Mouse (Mus musculus): Measurements from ENCODE around the gene Mrpl23. TPM values are rescaled to one million over a fixed set of nuclear protein-coding genes. Genes with fewer than 3 reads are reported as not detected.

The Mrpl23 gene
- total RNA-seq (2014; rRNA removed) (64.0 and 69.3 TPM in 2 replicates), polyA plus RNA-seq (2015; fragmentation: Nextera tagmentation; extraction: Ambion mirVana) (17.4 and 25.5 TPM in 2 replicates)

DNA sequence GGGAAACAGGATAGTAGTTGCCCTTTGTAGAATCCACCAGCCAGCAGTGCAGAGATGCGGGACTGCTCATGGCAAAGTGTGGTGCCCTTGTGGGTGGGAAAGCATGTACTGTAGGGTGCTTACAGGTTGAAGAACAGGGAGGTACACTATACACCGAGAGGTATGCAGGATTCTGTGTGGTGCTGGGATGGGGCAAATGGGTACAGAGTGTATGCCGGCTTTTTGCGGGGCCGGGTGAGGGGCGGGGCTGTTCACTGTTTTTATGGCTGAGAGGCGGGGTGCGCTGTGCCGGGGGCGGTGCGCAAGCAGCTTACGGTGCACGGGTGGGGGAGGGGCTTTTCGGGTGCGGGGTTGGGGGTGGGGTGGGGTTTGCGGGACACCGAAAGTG lies at the start of gene Mrpl23:
Gene Mrpl23 (plus strand): TSS at position 16 of the 388 bp plus-strand sequence.
- TF ChIP-seq CTCF (IDR thresholded peaks at IDR 0.05; ENCODE audit: low read depth): no peak
- WGBS: 5% methylated on average over 16 of the region's 17 CpGs
- Histone ChIP-seq H3K9ac (replicated peaks; ENCODE audit: low read length) (peak within 1 kb of the TSS; percentile 59), H3K27me3 (ENCODE audit: insufficient read depth, low read length) (no peaks in the 10 kb centered on the region), H3K27ac (peak within 1 kb of the TSS; percentile 75), H3K4me1 (ENCODE audit: insufficient read depth, low read length) (peaks cover 10% of the 10 kb centered on the region), H3K4me3 (ENCODE audit: low read length) (peak within 1 kb of the TSS; percentile 55), H3K4me2 (ENCODE audit: low read depth, low read length) (peak within 1 kb of the TSS; percentile 70), H3K9me3 (ENCODE audit: low read length) (no peaks in the 10 kb centered on the region), H3K36me3 (ENCODE audit: insufficient read depth, low read length) (0 out of 2 replicates have a peak, but pooled peaks cover 3% of the 10 kb centered on the region)
- DNase-seq (ENCODE audit: low spot score): no peak
- peak; percentile 77 for ATAC-seq

DNA sequence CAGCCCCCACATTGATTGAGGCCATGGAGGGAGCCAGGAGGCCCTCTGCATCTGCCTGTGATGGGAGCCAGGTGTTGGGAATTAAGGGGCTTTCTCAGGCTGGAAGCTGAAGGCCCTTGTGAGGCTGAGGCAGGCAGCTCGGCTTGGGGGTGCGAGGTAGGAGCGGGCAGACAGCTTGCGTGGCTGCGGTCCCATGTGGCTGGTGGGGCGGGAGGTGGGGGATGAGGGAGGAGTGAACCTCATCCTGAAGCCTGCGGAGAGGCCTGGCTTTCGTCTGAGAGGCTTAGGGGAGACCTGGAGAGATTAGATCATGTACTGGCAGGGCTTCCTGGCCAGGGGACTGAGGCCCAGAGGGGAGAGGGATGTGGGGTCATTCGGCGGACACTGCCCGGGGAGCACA lies 49.4 kb upstream of the Mrpl23 start:
- ATAC-seq: no peak
- no peaks in the 10 kb centered on the region for H3K27me3 ChIP-seq (ENCODE audit: insufficient read depth, low read length)
- H3K9me3 ChIP-seq (ENCODE audit: low read length): no peaks in the 10 kb centered on the region
- TF ChIP-seq CTCF (IDR thresholded peaks at IDR 0.05; ENCODE audit: low read depth): no peak
- no peak overlapping the region for H3K9ac ChIP-seq (replicated peaks; ENCODE audit: low read length)
- 53% methylated on average over 11 of the region's 11 CpGs for WGBS
- H3K4me2 ChIP-seq (ENCODE audit: low read depth, low read length): no peak overlapping the region
- no peak for DNase-seq (ENCODE audit: low spot score)
- no peaks in the 10 kb centered on the region for H3K36me3 ChIP-seq (ENCODE audit: insufficient read depth, low read length)
- no peak overlapping the region for H3K27ac ChIP-seq
- peaks cover 8% of the 10 kb centered on the region; the same call in 1 of the 2 replicates for H3K4me1 ChIP-seq (ENCODE audit: insufficient read depth, low read length)
- no peak overlapping the region for H3K4me3 ChIP-seq (ENCODE audit: low read length)

DNA sequence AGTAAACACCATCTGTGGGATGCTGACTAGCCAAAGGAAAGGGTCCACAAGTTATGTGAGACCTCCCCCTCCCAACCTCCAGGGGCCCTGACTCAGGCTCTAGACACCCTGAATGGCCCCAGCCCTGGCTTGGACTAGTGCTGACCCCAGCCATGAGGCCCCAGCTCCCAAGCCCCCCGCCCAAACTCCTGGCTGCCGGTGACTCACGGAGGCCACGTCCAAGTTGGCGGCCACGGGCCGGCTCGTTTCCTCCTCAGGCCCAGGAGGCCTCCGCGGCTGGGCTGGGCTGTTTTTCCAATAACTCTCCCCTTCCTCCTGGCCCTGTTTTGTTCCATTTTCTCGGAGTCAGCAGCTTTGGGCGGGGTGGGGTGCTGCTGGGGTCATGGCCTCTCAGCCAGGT lies 47.7 kb upstream of the Mrpl23 start:
- no peak overlapping the region for H3K4me2 ChIP-seq (ENCODE audit: low read depth, low read length)
- no peaks in the 10 kb centered on the region for H3K36me3 ChIP-seq (ENCODE audit: insufficient read depth, low read length)
- DNase-seq (ENCODE audit: low spot score): no peak
- no peaks in the 10 kb centered on the region for H3K9me3 ChIP-seq (ENCODE audit: low read length)
- ATAC-seq: no peak
- no peak for TF ChIP-seq CTCF (IDR thresholded peaks at IDR 0.05; ENCODE audit: low read depth)
- WGBS: 80% methylated on average over 12 of the region's 12 CpGs
- H3K4me3 ChIP-seq (ENCODE audit: low read length): no peak overlapping the region
- no peak overlapping the region for H3K9ac ChIP-seq (replicated peaks; ENCODE audit: low read length)
- no peaks in the 10 kb centered on the region for H3K27me3 ChIP-seq (ENCODE audit: insufficient read depth, low read length)
- no peak overlapping the region for H3K27ac ChIP-seq
- peaks cover 8% of the 10 kb centered on the region; the same call in 1 of the 2 replicates for H3K4me1 ChIP-seq (ENCODE audit: insufficient read depth, low read length)

DNA sequence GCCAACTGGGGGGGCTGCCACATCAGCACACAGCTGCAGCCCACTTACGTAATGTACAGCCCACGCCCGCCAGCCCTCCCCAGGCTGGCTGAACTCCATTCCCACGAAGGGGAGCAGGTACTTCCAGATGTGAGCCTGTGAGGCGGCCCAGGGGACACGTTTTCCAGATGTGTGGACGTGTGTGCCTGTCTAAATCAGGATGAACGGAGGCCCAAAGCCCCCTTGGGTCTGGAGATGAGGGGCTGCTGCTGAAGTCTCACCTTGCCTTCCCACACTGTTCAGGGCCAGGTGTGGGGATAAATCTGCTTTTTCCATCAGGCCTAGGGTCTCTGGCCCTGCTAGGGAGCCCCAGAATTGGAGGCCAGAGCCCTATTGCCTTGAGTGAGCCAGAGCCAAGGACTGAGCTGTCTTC lies 45.7 kb upstream of the Mrpl23 start:
- DNase-seq (ENCODE audit: low spot score): no peak
- H3K36me3 ChIP-seq (ENCODE audit: insufficient read depth, low read length): no peaks in the 10 kb centered on the region
- no peak overlapping the region for H3K4me2 ChIP-seq (ENCODE audit: low read depth, low read length)
- no peak overlapping the region for H3K4me3 ChIP-seq (ENCODE audit: low read length)
- no peak for TF ChIP-seq CTCF (IDR thresholded peaks at IDR 0.05; ENCODE audit: low read depth)
- H3K4me1 ChIP-seq (ENCODE audit: insufficient read depth, low read length): peaks cover 8% of the 10 kb centered on the region; the same call in 1 of the 2 replicates
- no peak for ATAC-seq
- no peaks in the 10 kb centered on the region for H3K27me3 ChIP-seq (ENCODE audit: insufficient read depth, low read length)
- no peaks in the 10 kb centered on the region for H3K9me3 ChIP-seq (ENCODE audit: low read length)
- H3K9ac ChIP-seq (replicated peaks; ENCODE audit: low read length): no peak overlapping the region
- no peak overlapping the region for H3K27ac ChIP-seq
- 75% methylated on average over 8 of the region's 8 CpGs for WGBS

DNA sequence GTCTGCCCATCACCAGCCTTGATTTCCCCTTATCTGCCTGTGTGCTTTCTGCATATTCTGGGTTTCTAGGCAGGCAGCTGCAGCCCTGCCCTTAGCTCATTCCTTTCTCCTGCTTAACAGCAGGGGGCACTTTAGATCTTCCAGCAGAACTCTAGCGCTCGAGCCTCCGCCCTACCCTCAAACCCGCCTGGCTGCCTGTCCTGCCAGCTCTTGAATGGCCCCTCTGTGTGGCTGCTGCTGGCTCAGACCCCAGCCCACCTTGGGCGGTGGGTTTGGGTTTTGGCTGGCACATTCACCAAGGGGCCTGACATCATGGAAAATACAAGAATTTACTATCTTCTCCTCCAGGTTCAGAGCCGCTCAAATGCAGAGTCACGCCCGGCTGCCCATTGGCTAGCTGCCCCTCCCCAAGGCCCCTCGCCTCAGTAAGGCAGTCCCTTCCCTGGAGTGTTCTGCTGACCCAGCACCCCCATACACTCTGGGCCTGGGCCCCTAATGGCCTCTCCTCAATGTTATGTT lies 45.1 kb upstream of the Mrpl23 start:
- Histone ChIP-seq H3K27ac (no peak overlapping the region), H3K4me2 (ENCODE audit: low read depth, low read length) (no peak overlapping the region), H3K9ac (replicated peaks; ENCODE audit: low read length) (no peak overlapping the region), H3K27me3 (ENCODE audit: insufficient read depth, low read length) (no peaks in the 10 kb centered on the region), H3K36me3 (ENCODE audit: insufficient read depth, low read length) (no peaks in the 10 kb centered on the region), H3K9me3 (ENCODE audit: low read length) (no peaks in the 10 kb centered on the region), H3K4me3 (ENCODE audit: low read length) (no peak overlapping the region), H3K4me1 (ENCODE audit: insufficient read depth, low read length) (0 out of 2 replicates have a peak, but pooled peaks cover 8% of the 10 kb centered on the region)
- DNase-seq (ENCODE audit: low spot score): peak; percentile 81
- peak; percentile 68 for TF ChIP-seq CTCF (IDR thresholded peaks at IDR 0.05; ENCODE audit: low read depth)
- ATAC-seq: peak; percentile 81
- 11% methylated on average over 9 of the region's 9 CpGs for WGBS

DNA sequence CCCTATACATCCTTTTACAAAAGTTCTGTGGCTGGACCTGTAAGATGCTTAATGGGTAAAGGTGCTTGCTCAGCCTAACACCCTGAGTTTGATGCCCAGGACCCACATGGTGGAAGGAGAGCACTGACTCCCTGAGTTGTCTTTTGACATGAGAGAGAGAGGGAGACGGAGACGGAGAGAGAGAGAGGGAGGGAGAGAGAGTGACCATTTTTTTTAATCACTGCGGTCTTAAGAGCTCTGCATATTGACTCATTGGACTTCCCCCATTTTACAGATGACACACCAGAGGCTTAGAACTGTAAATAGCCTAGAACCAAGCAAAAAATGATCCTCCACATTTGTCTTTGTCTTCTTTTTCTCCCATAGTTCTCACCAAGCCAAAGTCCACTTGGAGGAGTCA lies 44.4 kb upstream of the Mrpl23 start:
- Histone ChIP-seq H3K9ac (replicated peaks; ENCODE audit: low read length) (no peak overlapping the region), H3K4me3 (ENCODE audit: low read length) (no peak overlapping the region), H3K27ac (no peak overlapping the region), H3K9me3 (ENCODE audit: low read length) (no peaks in the 10 kb centered on the region), H3K4me2 (ENCODE audit: low read depth, low read length) (no peak overlapping the region), H3K4me1 (ENCODE audit: insufficient read depth, low read length) (0 out of 2 replicates have a peak, but pooled peaks cover 8% of the 10 kb centered on the region), H3K27me3 (ENCODE audit: insufficient read depth, low read length) (no peaks in the 10 kb centered on the region), H3K36me3 (ENCODE audit: insufficient read depth, low read length) (no peaks in the 10 kb centered on the region)
- WGBS: 81% methylated on average over 3 of the region's 3 CpGs
- no peak for ATAC-seq
- no peak for DNase-seq (ENCODE audit: low spot score)
- TF ChIP-seq CTCF (IDR thresholded peaks at IDR 0.05; ENCODE audit: low read depth): no peak

DNA sequence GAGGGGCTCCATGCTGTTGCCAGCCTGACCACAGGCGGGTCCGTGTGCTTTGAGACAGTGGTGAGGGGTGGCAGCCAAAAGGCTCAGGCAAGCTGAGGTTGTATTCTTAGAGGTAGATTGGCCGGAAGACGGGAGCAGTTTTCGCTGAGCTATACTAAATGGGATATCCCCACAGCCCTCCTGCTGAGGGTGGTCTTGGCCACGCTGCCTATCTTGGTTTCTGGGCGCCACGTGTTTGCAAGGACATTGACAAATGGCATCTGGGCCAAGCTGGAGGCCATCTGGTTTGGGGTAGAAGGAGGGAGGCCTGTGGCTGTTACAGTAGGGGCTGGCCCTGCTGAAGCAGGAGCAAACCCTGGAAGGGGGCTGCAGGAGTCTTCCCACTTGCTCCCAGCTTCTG lies 39.0 kb upstream of the Mrpl23 start:
- ATAC-seq (no peak), DNase-seq (ENCODE audit: low spot score) (peak; percentile 9)
- Histone ChIP-seq H3K27me3 (ENCODE audit: insufficient read depth, low read length) (no peaks in the 10 kb centered on the region), H3K9ac (replicated peaks; ENCODE audit: low read length) (no peak overlapping the region), H3K9me3 (ENCODE audit: low read length) (no peaks in the 10 kb centered on the region), H3K27ac (no peak overlapping the region), H3K4me2 (ENCODE audit: low read depth, low read length) (no peak overlapping the region), H3K36me3 (ENCODE audit: insufficient read depth, low read length) (no peaks in the 10 kb centered on the region), H3K4me3 (ENCODE audit: low read length) (no peak overlapping the region), H3K4me1 (ENCODE audit: insufficient read depth, low read length) (no peaks in the 10 kb centered on the region)
- 64% methylated on average over 8 of the region's 8 CpGs for WGBS
- no peak for TF ChIP-seq CTCF (IDR thresholded peaks at IDR 0.05; ENCODE audit: low read depth)

All from hindbrain, postnatal 0 days (tissue).